Mouse (Mus musculus) limb, embryonic 14.5 days (tissue): ENCODE measurements at regions not wholly inside any gene's neighbourhood (a gene's known extent, or its start where the extent isn't known, plus 50 kb on each side); places are given as distances from the start of the nearest gene placed in this dataset.
"Not testable (repeated sequence)": the region's sequence is repeated elsewhere in the genome, so short reads cannot be mapped to it uniquely, and the experiment has no call there.

ENCODE experiments used
- ATAC-seq: fragments of 200-750 bp; cut with Nextera tagmentation; 2 replicates; pipeline ENCODE4 v1.8.0; 2017; ENCODE audit warnings: low read depth, moderate number of reproducible peaks, moderate TSS enrichment; ENCODE audit not compliant: low FRiP score
- DNase-seq: peaks from one replicate; pipeline ENCODE4 v3.0.0-alpha.2; 2015; ENCODE audit warnings: low spot score
- H3K27ac ChIP-seq: fragments of 300-500 bp; sonication (generic); replicated peaks from 2 replicates; pipeline ENCODE4 v1.5.1; 2014; ENCODE audit warnings: low read depth, mild to moderate bottlenecking, low read length, moderate library complexity, mixed read lengths
- H3K27me3 ChIP-seq: fragments of 300-500 bp; sonication (generic); 2 replicates; pipeline ENCODE4 v1.6.1; 2014; ENCODE audit warnings: low read length, mixed read lengths; ENCODE audit not compliant: control insufficient read depth, insufficient read depth
- H3K36me3 ChIP-seq: fragments of 300-500 bp; sonication (generic); 2 replicates; pipeline ENCODE4 v1.6.1; 2014; ENCODE audit warnings: mild to moderate bottlenecking, low read length, moderate library complexity, mixed read lengths; ENCODE audit not compliant: control insufficient read depth, insufficient read depth
- H3K4me1 ChIP-seq: fragments of 300-500 bp; sonication (generic); 2 replicates; pipeline ENCODE4 v1.6.1; 2014; ENCODE audit warnings: antibody characterized with exemption, low read length, mixed read lengths; ENCODE audit not compliant: control insufficient read depth, insufficient read depth
- H3K4me2 ChIP-seq: fragments of 300-500 bp; sonication (generic); replicated peaks from 2 replicates; pipeline ENCODE4 v1.6.1; 2014; ENCODE audit warnings: low read depth, mild to moderate bottlenecking, low read length, moderate library complexity; ENCODE audit not compliant: severe bottlenecking
- H3K4me3 ChIP-seq: fragments of 300-500 bp; sonication (generic); replicated peaks from 2 replicates; pipeline ENCODE4 v1.5.1; 2014; ENCODE audit warnings: low read length
- H3K9ac ChIP-seq: fragments of 300-500 bp; sonication (generic); 2 replicates; pipeline ENCODE4 v1.6.1; 2014; ENCODE audit warnings: mild to moderate bottlenecking, low read depth, low read length, moderate library complexity; ENCODE audit not compliant: severe bottlenecking
- H3K9me3 ChIP-seq: fragments of 300-500 bp; sonication (generic); 2 replicates; pipeline ENCODE4 v1.6.1; 2016; ENCODE audit warnings: low read length; ENCODE audit not compliant: control insufficient read depth
- POLR2A ChIP-seq: fragments of 200-500 bp; IDR thresholded peaks from 2 replicates; pipeline ENCODE4 v1.8.0; 2012; ENCODE audit warnings: inconsistent platforms, mild to moderate bottlenecking, moderate library complexity, borderline replicate concordance; ENCODE audit not compliant: insufficient read depth, insufficient read length; ENCODE audit errors: extremely low read depth
- WGBS: fragments of 180-500 bp; shearing (Covaris S2); extraction: QIAGEN DNeasy Blood & Tissue Kit; methylation state at CpG from one replicate; pipeline ENCODE4 v1.1.7; 2014; 5-methylcytosine and 5-hydroxymethylcytosine counted together

- 32% methylated on average over 2 of the region's 2 CpGs for WGBS
- ATAC-seq (no peak), DNase-seq (no peak)
- Histone ChIP-seq H3K4me3 (no peak overlapping the region), H3K27ac (no peak overlapping the region), H3K36me3 (no peaks in the 10 kb centered on the region), H3K27me3 (no peaks in the 10 kb centered on the region), H3K4me2 (no peak overlapping the region), H3K4me1 (no peaks in the 10 kb centered on the region), H3K9me3 (no peaks in the 10 kb centered on the region), H3K9ac (no peak overlapping the region)
- TF ChIP-seq POLR2A, result no peak
These were observed 192.1 kb upstream of the 1700008P02Rik start for GRCm38 (mm10) chr3:6812346-6812745.

- H3K36me3 ChIP-seq, result no peaks in the 10 kb centered on the region
- DNase-seq (no peak), ATAC-seq (no peak)
- no peaks in the 10 kb centered on the region for H3K27me3 ChIP-seq
- H3K4me3 ChIP-seq, result no peak overlapping the region
- no peak for TF ChIP-seq POLR2A
- WGBS, result 38% methylated on average over 2 of the region's 2 CpGs
- no peak overlapping the region for H3K4me2 ChIP-seq
- H3K27ac ChIP-seq, result no peak overlapping the region
- H3K4me1 ChIP-seq, result no peaks in the 10 kb centered on the region
- no peaks in the 10 kb centered on the region for H3K9me3 ChIP-seq
- H3K9ac ChIP-seq, result no peak overlapping the region
These were observed 189.2 kb upstream of the 1700008P02Rik start for GRCm38 (mm10) chr3:6809381-6809950.

- 96% methylated on average over 33 of the region's 37 CpGs for WGBS
- not testable (repeated sequence) for H3K36me3 ChIP-seq, H3K4me3 ChIP-seq
These were observed 180.0 kb upstream of the 1700008P02Rik start for GRCm38 (mm10) chr3:6800092-6800716.

GRCm38 (mm10) chr3:6768506-6768905, 148.3 kb upstream of the 1700008P02Rik start:
- H3K9ac ChIP-seq, result no peak overlapping the region
- no peaks in the 10 kb centered on the region for H3K4me1 ChIP-seq
- TF ChIP-seq POLR2A, result no peak
- H3K4me2 ChIP-seq, result no peak overlapping the region
- H3K9me3 ChIP-seq, result no peaks in the 10 kb centered on the region
- WGBS, result 89% methylated on average over 2 of the region's 2 CpGs
- H3K27ac ChIP-seq, result no peak overlapping the region
- no peaks in the 10 kb centered on the region for H3K36me3 ChIP-seq
- DNase-seq (no peak), ATAC-seq (no peak)
- H3K4me3 ChIP-seq, result no peak overlapping the region
- no peaks in the 10 kb centered on the region for H3K27me3 ChIP-seq

More at GRCm38 (mm10) chr3:6800092-6800716, 180.0 kb upstream of the 1700008P02Rik start:
- H3K4me2 ChIP-seq, H3K27ac ChIP-seq, H3K4me1 ChIP-seq, DNase-seq, H3K27me3 ChIP-seq, H3K9me3 ChIP-seq, H3K9ac ChIP-seq, ATAC-seq: not testable (repeated sequence)

- H3K36me3 ChIP-seq, H3K4me3 ChIP-seq, H3K4me1 ChIP-seq, H3K4me2 ChIP-seq, ATAC-seq, H3K9me3 ChIP-seq, H3K27ac ChIP-seq, H3K9ac ChIP-seq, H3K27me3 ChIP-seq, DNase-seq: not testable (repeated sequence)
These were observed 147.8 kb upstream of the 1700008P02Rik start for GRCm38 (mm10) chr3:6768085-6768484.

GRCm38 (mm10) chr3:6759172-6759571, 138.9 kb upstream of the 1700008P02Rik start:
- DNase-seq (no peak), ATAC-seq (no peak)
- Histone ChIP-seq H3K9me3 (no peaks in the 10 kb centered on the region), H3K4me1 (no peaks in the 10 kb centered on the region), H3K4me3 (no peak overlapping the region), H3K36me3 (no peaks in the 10 kb centered on the region), H3K4me2 (no peak overlapping the region), H3K9ac (no peak overlapping the region), H3K27ac (no peak overlapping the region), H3K27me3 (no peaks in the 10 kb centered on the region)
- 56% methylated on average over 1 of the region's 1 CpGs for WGBS
- no peak for TF ChIP-seq POLR2A
